Mouse (Mus musculus): ENCODE results near the gene Nucks1. TPM values are rescaled to one million over a fixed set of nuclear protein-coding genes. Genes with fewer than 3 reads are reported as not detected.

The Nucks1 gene
- polyA plus RNA-seq, 1 experiment from 2014 or later = 102 TPM

- no peak for ATAC-seq (ENCODE audit: low FRiP score, low read depth)
- H3K9ac ChIP-seq (replicated peaks) = no peak overlapping the region
- 47% methylated on average over 4 of the region's 4 CpGs for WGBS
- H3K27me3 ChIP-seq = peaks cover 4% of the 10 kb centered on the region
- H3K36me3 ChIP-seq = no peaks in the 10 kb centered on the region
- H3K9me3 ChIP-seq = no peaks in the 10 kb centered on the region
- H3K27ac ChIP-seq (replicated peaks) = peak overlapping the region; percentile 92
- peaks cover 85% of the 10 kb centered on the region for H3K4me1 ChIP-seq
- no peak overlapping the region for H3K4me2 ChIP-seq (replicated peaks)
- H3K4me3 ChIP-seq = no peak overlapping the region
These were observed 59.5 kb downstream of the Nucks1 start for GRCm38 (mm10) chr1:131969825-131970224.

DNA sequence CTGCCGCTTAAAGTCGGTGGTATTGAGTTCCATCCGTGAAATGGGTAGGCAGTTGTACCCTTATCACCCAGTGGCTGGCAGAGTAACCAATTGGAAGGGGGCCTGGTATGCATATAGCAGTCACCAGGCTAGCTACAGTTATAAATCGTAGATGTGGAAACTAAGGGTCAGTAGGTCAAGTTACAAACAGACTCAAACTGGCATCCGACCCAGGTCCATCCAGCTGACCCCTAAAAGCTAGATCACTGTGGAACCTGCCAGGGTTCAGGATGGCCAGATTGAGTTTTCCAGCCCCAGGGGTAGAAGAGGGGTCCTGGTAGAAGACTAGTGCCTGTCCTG is 60.0 kb downstream of the Nucks1 start:
- Histone ChIP-seq H3K9ac (replicated peaks) (no peak overlapping the region), H3K4me1 (peaks cover 85% of the 10 kb centered on the region), H3K4me3 (no peak overlapping the region)

GRCm38 (mm10) chr1:131970661-131971520 is 60.6 kb downstream of the Nucks1 start:
- peaks cover 86% of the 10 kb centered on the region for H3K4me1 ChIP-seq
- WGBS = 2% methylated on average over 16 of the region's 16 CpGs

More for the DNA sequence above, 60.0 kb downstream of the Nucks1 start:
- ATAC-seq (ENCODE audit: low FRiP score, low read depth) = no peak
- H3K27ac ChIP-seq (replicated peaks) = peak overlapping the region; percentile 92
- peaks cover 3% of the 10 kb centered on the region; the same call in 1 of the 2 replicates for H3K27me3 ChIP-seq
- peak overlapping the region; percentile 41 for H3K4me2 ChIP-seq (replicated peaks)
- 30% methylated on average over 5 of the region's 5 CpGs for WGBS
- H3K36me3 ChIP-seq = no peaks in the 10 kb centered on the region
- no peaks in the 10 kb centered on the region for H3K9me3 ChIP-seq

GRCm38 (mm10) chr1:131971771-131972497 is 61.6 kb downstream of the Nucks1 start:
- no peaks in the 10 kb centered on the region for H3K9me3 ChIP-seq
- H3K27me3 ChIP-seq = peaks cover 3% of the 10 kb centered on the region; the same call in 1 of the 2 replicates
- H3K9ac ChIP-seq (replicated peaks) = peak overlapping the region; percentile 26
- peaks cover 84% of the 10 kb centered on the region for H3K4me1 ChIP-seq
- H3K36me3 ChIP-seq = peaks cover 4% of the 10 kb centered on the region; the same call in 1 of the 2 replicates
- peak overlapping the region; percentile 41 for H3K4me2 ChIP-seq (replicated peaks)
- H3K27ac ChIP-seq (replicated peaks) = peak overlapping the region; percentile 92
- 2% methylated on average over 15 of the region's 15 CpGs for WGBS
- ATAC-seq (ENCODE audit: low FRiP score, low read depth) = peak; percentile 74
- peak overlapping the region; percentile 17; the same call in 1 of the 2 replicates for H3K4me3 ChIP-seq

More at GRCm38 (mm10) chr1:131970661-131971520, 60.6 kb downstream of the Nucks1 start:
- no peaks in the 10 kb centered on the region for H3K36me3 ChIP-seq
- peak overlapping the region; percentile 92 for H3K27ac ChIP-seq (replicated peaks)
- peak; percentile 87 for ATAC-seq (ENCODE audit: low FRiP score, low read depth)
- 0 out of 2 replicates have a peak overlapping the region, but pooled peaks have one; percentile 14 for H3K4me3 ChIP-seq
- H3K9me3 ChIP-seq = no peaks in the 10 kb centered on the region
- peaks cover 3% of the 10 kb centered on the region; the same call in 1 of the 2 replicates for H3K27me3 ChIP-seq
- H3K9ac ChIP-seq (replicated peaks) = peak overlapping the region; percentile 25; the same call in 1 of the 2 replicates
- H3K4me2 ChIP-seq (replicated peaks) = peak overlapping the region; percentile 41

DNA sequence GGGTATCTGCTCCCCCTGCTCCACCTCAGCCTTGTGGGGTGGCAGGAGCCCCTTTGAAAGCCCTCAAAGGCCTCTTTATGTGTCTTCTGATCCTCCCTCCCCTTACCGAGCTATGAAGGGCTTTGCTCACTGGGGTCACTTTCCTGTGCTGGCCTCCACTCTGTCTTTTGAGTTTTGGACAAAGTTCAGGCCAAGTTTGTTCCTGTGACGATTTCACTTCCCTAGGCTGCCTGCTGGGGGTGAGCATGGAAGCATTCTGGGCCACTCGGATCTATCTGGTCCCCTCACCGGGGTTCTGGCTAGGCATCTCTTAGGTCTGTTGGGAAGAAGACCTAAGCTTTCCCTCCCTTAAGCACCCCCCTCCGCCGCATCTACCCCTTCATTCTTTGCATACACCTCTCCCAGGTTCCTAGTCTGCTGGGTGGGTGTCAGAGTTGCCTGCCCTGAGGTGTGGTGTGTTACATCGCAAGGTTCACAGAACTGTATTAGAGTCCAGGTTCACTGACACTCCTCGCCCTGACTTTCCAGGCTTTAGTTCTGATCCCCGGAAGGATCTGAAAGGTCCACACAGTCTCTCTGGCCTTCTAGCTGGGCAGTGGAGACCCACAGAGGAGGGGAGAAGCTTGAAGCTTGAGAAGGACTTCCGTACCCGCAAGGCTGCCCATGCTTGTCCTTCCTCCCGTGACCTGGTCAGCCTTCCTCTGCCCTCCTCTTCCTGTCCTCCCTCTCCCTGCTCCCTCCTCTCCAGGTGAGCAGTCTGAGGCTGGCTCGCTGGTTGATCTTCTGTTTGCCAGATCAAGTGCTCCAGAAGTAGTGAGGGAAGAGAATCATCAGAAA is 62.4 kb downstream of the Nucks1 start:
- H3K4me3 ChIP-seq = 0 out of 2 replicates have a peak overlapping the region, but pooled peaks have one; percentile 17
- peaks cover 77% of the 10 kb centered on the region for H3K4me1 ChIP-seq
- peak; percentile 13 for ATAC-seq (ENCODE audit: low FRiP score, low read depth)

DNA sequence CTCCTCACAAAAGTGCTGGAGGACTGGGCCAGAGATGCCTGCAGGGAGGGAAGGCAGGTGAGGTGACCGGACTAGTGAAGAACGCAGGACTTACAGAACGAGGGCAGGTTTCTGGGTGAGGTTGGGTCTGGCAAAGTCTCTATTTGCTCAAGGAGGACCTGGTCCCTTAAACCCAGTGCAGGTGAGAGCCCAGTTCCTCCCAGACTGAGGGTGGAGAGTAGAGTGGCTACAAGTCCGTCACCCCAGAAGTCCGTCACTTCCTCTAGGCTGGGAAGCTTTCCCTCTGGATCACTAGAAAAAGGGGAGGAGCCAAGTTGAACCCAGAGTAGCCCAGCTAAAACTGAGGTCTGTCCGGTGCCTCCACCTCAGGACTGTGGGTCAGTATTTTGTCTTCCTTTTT is 63.7 kb downstream of the Nucks1 start:
- 74% methylated on average over 6 of the region's 6 CpGs for WGBS

More for the DNA sequence above, 62.4 kb downstream of the Nucks1 start:
- no peaks in the 10 kb centered on the region for H3K9me3 ChIP-seq
- WGBS = 14% methylated on average over 13 of the region's 13 CpGs
- peak overlapping the region; percentile 92 for H3K27ac ChIP-seq (replicated peaks)
- H3K9ac ChIP-seq (replicated peaks) = peak overlapping the region; percentile 32
- H3K4me2 ChIP-seq (replicated peaks) = peak overlapping the region; percentile 41
- H3K27me3 ChIP-seq = 0 out of 2 replicates have a peak, but pooled peaks cover under 1% of the 10 kb centered on the region
- peaks cover 9% of the 10 kb centered on the region for H3K36me3 ChIP-seq

DNA sequence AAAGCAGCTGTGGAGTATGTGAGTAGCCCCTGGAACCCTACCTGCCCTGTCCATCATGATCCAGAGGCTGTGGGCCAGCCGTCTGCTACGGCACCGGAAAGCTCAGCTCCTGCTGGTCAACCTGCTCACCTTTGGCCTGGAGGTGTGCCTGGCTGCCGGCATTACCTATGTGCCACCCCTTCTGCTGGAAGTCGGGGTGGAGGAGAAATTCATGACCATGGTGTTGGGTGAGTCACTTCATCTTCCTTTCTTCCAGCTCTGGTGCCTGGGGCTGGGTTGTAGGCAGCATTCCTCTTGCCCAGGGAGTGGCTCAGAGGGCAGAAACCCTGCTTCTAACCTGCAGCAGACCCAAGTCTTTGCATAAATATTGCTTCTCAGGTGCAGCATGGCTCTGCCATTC is 66.6 kb downstream of the Nucks1 start:
- Histone ChIP-seq H3K4me3 (no peak overlapping the region), H3K4me1 (peaks cover 40% of the 10 kb centered on the region), H3K4me2 (replicated peaks) (no peak overlapping the region), H3K9ac (replicated peaks) (no peak overlapping the region), H3K27ac (replicated peaks) (no peak overlapping the region), H3K9me3 (no peaks in the 10 kb centered on the region), H3K36me3 (peaks cover 24% of the 10 kb centered on the region), H3K27me3 (no peaks in the 10 kb centered on the region)
- 86% methylated on average over 5 of the region's 5 CpGs for WGBS
- ATAC-seq (ENCODE audit: low FRiP score, low read depth) = no peak

More for the DNA sequence above, 63.7 kb downstream of the Nucks1 start:
- Histone ChIP-seq H3K27me3 (no peaks in the 10 kb centered on the region), H3K27ac (replicated peaks) (peak overlapping the region; percentile 92; the same call in 1 of the 2 replicates), H3K9ac (replicated peaks) (no peak overlapping the region), H3K4me1 (peaks cover 66% of the 10 kb centered on the region), H3K4me3 (no peak overlapping the region), H3K4me2 (replicated peaks) (no peak overlapping the region), H3K36me3 (peaks cover 22% of the 10 kb centered on the region), H3K9me3 (no peaks in the 10 kb centered on the region)
- ATAC-seq (ENCODE audit: low FRiP score, low read depth) = no peak

- Histone ChIP-seq H3K27ac (replicated peaks) (peak overlapping the region; percentile 46; the same call in 1 of the 2 replicates), H3K4me3 (no peak overlapping the region), H3K9ac (replicated peaks) (no peak overlapping the region; the same call in 1 of the 2 replicates), H3K4me2 (replicated peaks) (no peak overlapping the region), H3K27me3 (no peaks in the 10 kb centered on the region), H3K9me3 (no peaks in the 10 kb centered on the region), H3K36me3 (peaks cover 24% of the 10 kb centered on the region), H3K4me1 (peaks cover 12% of the 10 kb centered on the region)
- WGBS = 17% methylated on average over 2 of the region's 2 CpGs
- ATAC-seq (ENCODE audit: low FRiP score, low read depth) = no peak
These were observed 70.1 kb downstream of the Nucks1 start for GRCm38 (mm10) chr1:131980471-131980870.

DNA sequence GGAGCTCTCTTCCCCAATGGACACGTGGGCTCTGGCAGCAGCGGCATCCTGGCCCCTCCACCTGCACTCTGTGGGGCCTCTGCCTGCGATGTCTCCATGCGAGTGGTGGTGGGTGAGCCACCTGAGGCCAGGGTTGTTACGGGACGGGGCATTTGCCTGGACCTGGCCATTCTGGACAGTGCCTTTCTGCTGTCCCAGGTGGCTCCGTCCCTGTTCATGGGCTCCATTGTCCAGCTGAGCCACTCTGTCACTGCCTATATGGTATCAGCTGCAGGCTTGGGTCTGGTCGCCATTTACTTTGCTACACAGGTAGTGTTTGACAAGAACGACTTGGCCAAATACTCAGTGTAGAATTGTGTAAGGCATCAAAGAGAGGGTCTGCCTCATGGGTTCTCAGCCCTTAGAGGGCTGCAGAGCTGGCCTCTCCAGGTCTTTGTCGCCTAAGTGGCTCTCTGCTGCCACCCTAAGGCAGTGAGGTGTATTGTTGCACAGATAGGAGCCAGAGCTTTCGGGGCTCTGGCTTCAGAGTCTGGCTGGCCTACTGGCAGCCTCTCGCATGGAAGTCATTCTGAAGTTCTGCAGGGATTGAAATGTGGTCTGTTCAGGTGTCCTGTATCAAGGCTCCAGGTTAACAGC is 71.2 kb downstream of the Nucks1 start:
- ATAC-seq (ENCODE audit: low FRiP score, low read depth) = peak; percentile 57; the same call in 1 of the 2 replicates
- no peak overlapping the region for H3K9ac ChIP-seq (replicated peaks)
- H3K27me3 ChIP-seq = no peaks in the 10 kb centered on the region
- no peaks in the 10 kb centered on the region for H3K9me3 ChIP-seq
- no peak overlapping the region for H3K4me2 ChIP-seq (replicated peaks)
- H3K27ac ChIP-seq (replicated peaks) = peak overlapping the region; percentile 43; the same call in 1 of the 2 replicates
- no peak overlapping the region for H3K4me3 ChIP-seq
- peaks cover 28% of the 10 kb centered on the region for H3K36me3 ChIP-seq
- H3K4me1 ChIP-seq = peaks cover 3% of the 10 kb centered on the region; the same call in 1 of the 2 replicates
- WGBS = 44% methylated on average over 12 of the region's 12 CpGs

GRCm38 (mm10) chr1:131982907-131983306 is 72.6 kb downstream of the Nucks1 start:
- ATAC-seq (ENCODE audit: low FRiP score, low read depth) = peak; percentile 20; the same call in 1 of the 2 replicates
- H3K36me3 ChIP-seq = peaks cover 17% of the 10 kb centered on the region

DNA sequence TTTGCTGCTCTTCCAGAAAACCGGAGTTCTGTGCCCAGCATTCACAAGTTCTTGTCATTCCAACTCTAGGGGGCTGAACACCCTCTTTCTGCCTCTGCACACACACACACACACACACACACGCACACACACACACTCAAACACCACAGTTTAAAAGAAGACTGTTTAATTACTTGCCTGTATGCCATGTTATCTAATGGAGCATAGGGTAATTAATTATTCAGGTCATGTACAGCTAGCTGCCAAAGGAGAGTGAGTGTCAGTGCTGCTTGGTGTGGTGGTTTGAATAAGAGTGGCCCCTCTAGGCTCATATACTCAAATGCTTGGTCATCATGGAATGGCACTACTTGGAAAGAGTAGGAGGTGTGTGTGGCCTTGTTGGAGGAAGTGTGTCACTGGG is 73.5 kb downstream of the Nucks1 start:
- H3K4me2 ChIP-seq (replicated peaks) = no peak overlapping the region
- 90% methylated on average over 2 of the region's 2 CpGs for WGBS
- no peaks in the 10 kb centered on the region for H3K4me1 ChIP-seq
- no peaks in the 10 kb centered on the region for H3K9me3 ChIP-seq
- ATAC-seq (ENCODE audit: low FRiP score, low read depth) = no peak
- H3K36me3 ChIP-seq = peaks cover 8% of the 10 kb centered on the region
- H3K9ac ChIP-seq (replicated peaks) = no peak overlapping the region
- H3K27me3 ChIP-seq = no peaks in the 10 kb centered on the region
- H3K4me3 ChIP-seq = no peak overlapping the region
- H3K27ac ChIP-seq (replicated peaks) = no peak overlapping the region

More at GRCm38 (mm10) chr1:131982907-131983306, 72.6 kb downstream of the Nucks1 start:
- H3K27ac ChIP-seq (replicated peaks) = no peak overlapping the region
- no peaks in the 10 kb centered on the region for H3K4me1 ChIP-seq
- no peak overlapping the region for H3K4me3 ChIP-seq
- no peaks in the 10 kb centered on the region for H3K9me3 ChIP-seq
- H3K27me3 ChIP-seq = no peaks in the 10 kb centered on the region
- 21% methylated on average over 5 of the region's 5 CpGs for WGBS
- H3K4me2 ChIP-seq (replicated peaks) = no peak overlapping the region
- no peak overlapping the region for H3K9ac ChIP-seq (replicated peaks)

Measured in midbrain, embryonic 12.5 days (tissue).